Mouse (Mus musculus): ENCODE measurements at regions not wholly inside any gene's neighbourhood (a gene's known extent, or its start where the extent isn't known, plus 50 kb on each side); places are given as distances from the start of the nearest gene placed in this dataset.

GRCm38 (mm10) chr11:21478191-21478590, 93.8 kb upstream of the Wdpcp start:
- H3K4me2 ChIP-seq (replicated peaks; ENCODE audit: low read depth, low read length) = no peak overlapping the region
- no peak overlapping the region for H3K4me3 ChIP-seq (ENCODE audit: low read depth, low read length)
- no peak overlapping the region for H3K9ac ChIP-seq (replicated peaks; ENCODE audit: low read depth, low read length)
- H3K27me3 ChIP-seq (ENCODE audit: control insufficient read depth, insufficient read depth, low read length) = no peaks in the 10 kb centered on the region
- H3K27ac ChIP-seq (ENCODE audit: low read length) = no peak overlapping the region
- H3K4me1 ChIP-seq (ENCODE audit: control insufficient read depth, insufficient read depth, low read length) = no peaks in the 10 kb centered on the region
- no peak for ATAC-seq (ENCODE audit: insufficient number of reproducible peaks, insufficient read depth, low FRiP score, low read depth)
- no peaks in the 10 kb centered on the region for H3K36me3 ChIP-seq (ENCODE audit: control insufficient read depth, insufficient read depth, low read length)
- no peaks in the 10 kb centered on the region for H3K9me3 ChIP-seq (ENCODE audit: control insufficient read depth, low read depth, low read length)

- WGBS = 77% methylated on average over 4 of the region's 4 CpGs
- H3K4me1 ChIP-seq (ENCODE audit: control insufficient read depth, insufficient read depth, low read length) = no peaks in the 10 kb centered on the region
- ATAC-seq (ENCODE audit: insufficient number of reproducible peaks, insufficient read depth, low FRiP score, low read depth) = no peak
- no peaks in the 10 kb centered on the region for H3K36me3 ChIP-seq (ENCODE audit: control insufficient read depth, insufficient read depth, low read length)
- H3K27ac ChIP-seq (ENCODE audit: low read length) = no peak overlapping the region
- no peaks in the 10 kb centered on the region for H3K27me3 ChIP-seq (ENCODE audit: control insufficient read depth, insufficient read depth, low read length)
- no peak overlapping the region for H3K4me3 ChIP-seq (ENCODE audit: low read depth, low read length)
- H3K4me2 ChIP-seq (replicated peaks; ENCODE audit: low read depth, low read length) = no peak overlapping the region
- H3K9ac ChIP-seq (replicated peaks; ENCODE audit: low read depth, low read length) = no peak overlapping the region
- no peaks in the 10 kb centered on the region for H3K9me3 ChIP-seq (ENCODE audit: control insufficient read depth, low read depth, low read length)
These were observed 99.7 kb upstream of the Ugp2 start for GRCm38 (mm10) chr11:21470711-21471110.

GRCm38 (mm10) chr11:21468465-21468864, 97.5 kb upstream of the Ugp2 start:
- no peaks in the 10 kb centered on the region for H3K27me3 ChIP-seq (ENCODE audit: control insufficient read depth, insufficient read depth, low read length)
- no peaks in the 10 kb centered on the region for H3K4me1 ChIP-seq (ENCODE audit: control insufficient read depth, insufficient read depth, low read length)
- ATAC-seq (ENCODE audit: insufficient number of reproducible peaks, insufficient read depth, low FRiP score, low read depth) = no peak
- H3K9ac ChIP-seq (replicated peaks; ENCODE audit: low read depth, low read length) = no peak overlapping the region
- H3K4me2 ChIP-seq (replicated peaks; ENCODE audit: low read depth, low read length) = no peak overlapping the region
- no peak overlapping the region for H3K27ac ChIP-seq (ENCODE audit: low read length)
- H3K36me3 ChIP-seq (ENCODE audit: control insufficient read depth, insufficient read depth, low read length) = no peaks in the 10 kb centered on the region
- H3K9me3 ChIP-seq (ENCODE audit: control insufficient read depth, low read depth, low read length) = no peaks in the 10 kb centered on the region
- H3K4me3 ChIP-seq (ENCODE audit: low read depth, low read length) = no peak overlapping the region

GRCm38 (mm10) chr11:21460011-21460410, 89.0 kb upstream of the Ugp2 start:
- H3K4me1 ChIP-seq (ENCODE audit: control insufficient read depth, insufficient read depth, low read length) = no peaks in the 10 kb centered on the region
- no peaks in the 10 kb centered on the region for H3K27me3 ChIP-seq (ENCODE audit: control insufficient read depth, insufficient read depth, low read length)
- no peak overlapping the region for H3K4me3 ChIP-seq (ENCODE audit: low read depth, low read length)
- no peak for ATAC-seq (ENCODE audit: insufficient number of reproducible peaks, insufficient read depth, low FRiP score, low read depth)
- no peak overlapping the region for H3K9ac ChIP-seq (replicated peaks; ENCODE audit: low read depth, low read length)
- no peak overlapping the region for H3K4me2 ChIP-seq (replicated peaks; ENCODE audit: low read depth, low read length)
- H3K9me3 ChIP-seq (ENCODE audit: control insufficient read depth, low read depth, low read length) = no peaks in the 10 kb centered on the region
- no peaks in the 10 kb centered on the region for H3K36me3 ChIP-seq (ENCODE audit: control insufficient read depth, insufficient read depth, low read length)
- no peak overlapping the region for H3K27ac ChIP-seq (ENCODE audit: low read length)

- Histone ChIP-seq H3K9ac (replicated peaks; ENCODE audit: low read depth, low read length) (no peak overlapping the region), H3K4me2 (replicated peaks; ENCODE audit: low read depth, low read length) (no peak overlapping the region), H3K36me3 (ENCODE audit: control insufficient read depth, insufficient read depth, low read length) (no peaks in the 10 kb centered on the region), H3K27ac (ENCODE audit: low read length) (no peak overlapping the region), H3K9me3 (ENCODE audit: control insufficient read depth, low read depth, low read length) (no peaks in the 10 kb centered on the region), H3K4me1 (ENCODE audit: control insufficient read depth, insufficient read depth, low read length) (no peaks in the 10 kb centered on the region), H3K27me3 (ENCODE audit: control insufficient read depth, insufficient read depth, low read length) (no peaks in the 10 kb centered on the region), H3K4me3 (ENCODE audit: low read depth, low read length) (no peak overlapping the region)
- no peak for ATAC-seq (ENCODE audit: insufficient number of reproducible peaks, insufficient read depth, low FRiP score, low read depth)
- 68% methylated on average over 3 of the region's 4 CpGs for WGBS
These were observed 82.5 kb upstream of the Ugp2 start for GRCm38 (mm10) chr11:21453308-21454106.

GRCm38 (mm10) chr11:21433726-21434125, 62.7 kb upstream of the Ugp2 start:
- H3K36me3 ChIP-seq (ENCODE audit: control insufficient read depth, insufficient read depth, low read length) = no peaks in the 10 kb centered on the region
- no peak overlapping the region for H3K4me3 ChIP-seq (ENCODE audit: low read depth, low read length)
- H3K9ac ChIP-seq (replicated peaks; ENCODE audit: low read depth, low read length) = no peak overlapping the region
- H3K27me3 ChIP-seq (ENCODE audit: control insufficient read depth, insufficient read depth, low read length) = no peaks in the 10 kb centered on the region
- no peak overlapping the region for H3K4me2 ChIP-seq (replicated peaks; ENCODE audit: low read depth, low read length)
- WGBS = 49% methylated on average over 2 of the region's 2 CpGs
- H3K4me1 ChIP-seq (ENCODE audit: control insufficient read depth, insufficient read depth, low read length) = no peaks in the 10 kb centered on the region
- ATAC-seq (ENCODE audit: insufficient number of reproducible peaks, insufficient read depth, low FRiP score, low read depth) = peak; percentile 28; the same call in 1 of the 2 replicates
- H3K27ac ChIP-seq (ENCODE audit: low read length) = no peak overlapping the region
- H3K9me3 ChIP-seq (ENCODE audit: control insufficient read depth, low read depth, low read length) = no peaks in the 10 kb centered on the region

- H3K4me3 ChIP-seq (ENCODE audit: low read depth, low read length) = no peak overlapping the region
- no peak for ATAC-seq (ENCODE audit: insufficient number of reproducible peaks, insufficient read depth, low FRiP score, low read depth)
- no peak overlapping the region for H3K9ac ChIP-seq (replicated peaks; ENCODE audit: low read depth, low read length)
- no peak overlapping the region for H3K27ac ChIP-seq (ENCODE audit: low read length)
- no peaks in the 10 kb centered on the region for H3K9me3 ChIP-seq (ENCODE audit: control insufficient read depth, low read depth, low read length)
- no peaks in the 10 kb centered on the region for H3K4me1 ChIP-seq (ENCODE audit: control insufficient read depth, insufficient read depth, low read length)
- no peaks in the 10 kb centered on the region for H3K36me3 ChIP-seq (ENCODE audit: control insufficient read depth, insufficient read depth, low read length)
- no peak overlapping the region for H3K4me2 ChIP-seq (replicated peaks; ENCODE audit: low read depth, low read length)
- H3K27me3 ChIP-seq (ENCODE audit: control insufficient read depth, insufficient read depth, low read length) = no peaks in the 10 kb centered on the region
- 50% methylated on average over 1 of the region's 1 CpGs for WGBS
These were observed 59.0 kb upstream of the Ugp2 start for GRCm38 (mm10) chr11:21430021-21430420.

- Histone ChIP-seq H3K4me2 (replicated peaks; ENCODE audit: low read depth, low read length) (no peak overlapping the region), H3K27me3 (ENCODE audit: control insufficient read depth, insufficient read depth, low read length) (no peaks in the 10 kb centered on the region), H3K9me3 (ENCODE audit: control insufficient read depth, low read depth, low read length) (no peaks in the 10 kb centered on the region), H3K36me3 (ENCODE audit: control insufficient read depth, insufficient read depth, low read length) (no peaks in the 10 kb centered on the region), H3K4me1 (ENCODE audit: control insufficient read depth, insufficient read depth, low read length) (no peaks in the 10 kb centered on the region), H3K4me3 (ENCODE audit: low read depth, low read length) (no peak overlapping the region), H3K27ac (ENCODE audit: low read length) (no peak overlapping the region), H3K9ac (replicated peaks; ENCODE audit: low read depth, low read length) (no peak overlapping the region)
- ATAC-seq (ENCODE audit: insufficient number of reproducible peaks, insufficient read depth, low FRiP score, low read depth) = no peak
- WGBS = 75% methylated on average over 6 of the region's 6 CpGs
These were observed 57.7 kb upstream of the Ugp2 start for GRCm38 (mm10) chr11:21428749-21429148.

- 45% methylated on average over 3 of the region's 3 CpGs for WGBS
- H3K9ac ChIP-seq (replicated peaks; ENCODE audit: low read depth, low read length) = no peak overlapping the region
- no peak overlapping the region for H3K4me2 ChIP-seq (replicated peaks; ENCODE audit: low read depth, low read length)
- H3K4me1 ChIP-seq (ENCODE audit: control insufficient read depth, insufficient read depth, low read length) = no peaks in the 10 kb centered on the region
- no peaks in the 10 kb centered on the region for H3K27me3 ChIP-seq (ENCODE audit: control insufficient read depth, insufficient read depth, low read length)
- no peaks in the 10 kb centered on the region for H3K36me3 ChIP-seq (ENCODE audit: control insufficient read depth, insufficient read depth, low read length)
- no peak for ATAC-seq (ENCODE audit: insufficient number of reproducible peaks, insufficient read depth, low FRiP score, low read depth)
- H3K27ac ChIP-seq (ENCODE audit: low read length) = no peak overlapping the region
- H3K9me3 ChIP-seq (ENCODE audit: control insufficient read depth, low read depth, low read length) = no peaks in the 10 kb centered on the region
- no peak overlapping the region for H3K4me3 ChIP-seq (ENCODE audit: low read depth, low read length)
These were observed 57.0 kb upstream of the Ugp2 start for GRCm38 (mm10) chr11:21428013-21428317.

Measured in stomach, embryonic 14.5 days (tissue).